Mouse (Mus musculus): ENCODE data around the gene Fanca.
"Not testable (repeated sequence)": the region's sequence is repeated elsewhere in the genome, so short reads cannot be mapped to it uniquely, and the experiment has no call there.

The Fanca gene

GRCm38 (mm10) chr8:123271901-123272300, 46.5 kb downstream of the Fanca start:
- DNase-seq (ENCODE audit: low spot score in 2 of 2), result no peak

- DNase-seq (ENCODE audit: low spot score in 2 of 2), result no peak
Observed at GRCm38 (mm10) chr8:123271147-123271546, 47.2 kb downstream of the Fanca start.

GRCm38 (mm10) chr8:123267926-123268656, 50.3 kb downstream of the Fanca start:
- no peak for DNase-seq (ENCODE audit: low spot score in 2 of 2)

- not testable (repeated sequence) for DNase-seq (ENCODE audit: low spot score in 2 of 2)
Observed at GRCm38 (mm10) chr8:123257593-123257992, 60.8 kb downstream of the Fanca start.

- no peak for DNase-seq (ENCODE audit: low spot score in 2 of 2)
Observed at GRCm38 (mm10) chr8:123257114-123257513, 61.3 kb downstream of the Fanca start.

GRCm38 (mm10) chr8:123255170-123255569, 63.2 kb downstream of the Fanca start:
- DNase-seq (ENCODE audit: low spot score in 2 of 2), result no peak

- DNase-seq (ENCODE audit: low spot score in 2 of 2), result peak; percentile 77 to 84
Observed at GRCm38 (mm10) chr8:123254099-123254885, 64.1 kb downstream of the Fanca start, which contains the start of the genes Zfp276 and Vps9d1. TSS of gene Zfp276 (plus strand) at chr8:123254195. TSS of gene Vps9d1 (minus strand) at chr8:123254348.

GRCm38 (mm10) chr8:123253451-123254098, 64.8 kb downstream of the Fanca start:
- no peak for DNase-seq (ENCODE audit: low spot score in 2 of 2)

- no peak for DNase-seq (ENCODE audit: low spot score in 2 of 2)
Observed at GRCm38 (mm10) chr8:123252925-123253324, 65.5 kb downstream of the Fanca start.

GRCm38 (mm10) chr8:123250940-123251339, 67.4 kb downstream of the Fanca start:
- no peak for DNase-seq (ENCODE audit: low spot score in 2 of 2)

- DNase-seq (ENCODE audit: low spot score in 2 of 2), result no peak
Observed at GRCm38 (mm10) chr8:123248596-123248995, 69.8 kb downstream of the Fanca start.

GRCm38 (mm10) chr8:123247748-123248147, 70.6 kb downstream of the Fanca start:
- no peak for DNase-seq (ENCODE audit: low spot score in 2 of 2)

- no peak for DNase-seq (ENCODE audit: low spot score in 2 of 2)
Observed at GRCm38 (mm10) chr8:123245543-123245942, 72.8 kb downstream of the Fanca start.

GRCm38 (mm10) chr8:123244382-123244781, 74.0 kb downstream of the Fanca start:
- no peak for DNase-seq (ENCODE audit: low spot score in 2 of 2)

- DNase-seq (ENCODE audit: low spot score in 2 of 2), result no peak
Observed at GRCm38 (mm10) chr8:123243053-123243452, 75.3 kb downstream of the Fanca start.

GRCm38 (mm10) chr8:123242107-123242923, 76.1 kb downstream of the Fanca start:
- no peak for DNase-seq (ENCODE audit: low spot score in 2 of 2)

- no peak for DNase-seq (ENCODE audit: low spot score in 2 of 2)
Observed at GRCm38 (mm10) chr8:123239398-123239797, 79.0 kb downstream of the Fanca start.

- peak; percentile 84 to 89 for DNase-seq (ENCODE audit: low spot score in 2 of 2)
Observed at GRCm38 (mm10) chr8:123235520-123236497, 82.6 kb downstream of the Fanca start, which contains the start of gene Spata2l. TSS of gene Spata2l (minus strand) at chr8:123236233.

- no peak for DNase-seq (ENCODE audit: low spot score in 2 of 2)
Observed at GRCm38 (mm10) chr8:123234918-123235519, 83.4 kb downstream of the Fanca start.

GRCm38 (mm10) chr8:123233760-123234159, 84.6 kb downstream of the Fanca start:
- DNase-seq (ENCODE audit: low spot score in 2 of 2), result no peak
